Mouse (Mus musculus): Measurements from ENCODE around the gene Mthfd1l.
"Not testable (repeated sequence)": the region's sequence is repeated elsewhere in the genome, so short reads cannot be mapped to it uniquely, and the experiment has no call there.

Gene Mthfd1l

GRCm38 (mm10) chr10:4158533-4158932, 185.6 kb downstream of the Mthfd1l start:
- no peak for DNase-seq (ENCODE audit: low spot score)

- DNase-seq (ENCODE audit: low spot score) = no peak
These were observed 186.7 kb downstream of the Mthfd1l start for GRCm38 (mm10) chr10:4159541-4160090.

- DNase-seq (ENCODE audit: low spot score) = peak; percentile 35
These were observed 187.4 kb downstream of the Mthfd1l start for GRCm38 (mm10) chr10:4160242-4160785.

GRCm38 (mm10) chr10:4162049-4162448, 189.1 kb downstream of the Mthfd1l start:
- no peak for DNase-seq (ENCODE audit: low spot score)

- DNase-seq (ENCODE audit: low spot score) = no peak
These were observed 190.1 kb downstream of the Mthfd1l start for GRCm38 (mm10) chr10:4162976-4163375.

GRCm38 (mm10) chr10:4164681-4165080, 191.8 kb downstream of the Mthfd1l start:
- DNase-seq (ENCODE audit: low spot score) = no peak

GRCm38 (mm10) chr10:4168222-4168798, 195.4 kb downstream of the Mthfd1l start:
- DNase-seq (ENCODE audit: low spot score) = no peak

- no peak for DNase-seq (ENCODE audit: low spot score)
These were observed 201.3 kb downstream of the Mthfd1l start for GRCm38 (mm10) chr10:4174229-4174628.

- DNase-seq (ENCODE audit: low spot score) = peak; percentile 12
These were observed 201.8 kb downstream of the Mthfd1l start for GRCm38 (mm10) chr10:4174717-4175116.

- no peak for DNase-seq (ENCODE audit: low spot score)
These were observed 204.4 kb downstream of the Mthfd1l start for GRCm38 (mm10) chr10:4177285-4177684.

GRCm38 (mm10) chr10:4179049-4179790, 206.3 kb downstream of the Mthfd1l start:
- DNase-seq (ENCODE audit: low spot score) = no peak

GRCm38 (mm10) chr10:4181953-4182352, 209.0 kb downstream of the Mthfd1l start:
- no peak for DNase-seq (ENCODE audit: low spot score)

GRCm38 (mm10) chr10:4182406-4182805, 209.5 kb downstream of the Mthfd1l start:
- no peak for DNase-seq (ENCODE audit: low spot score)

GRCm38 (mm10) chr10:4188614-4189402, 215.9 kb downstream of the Mthfd1l start:
- no peak for DNase-seq (ENCODE audit: low spot score)

GRCm38 (mm10) chr10:4189422-4189821, 216.5 kb downstream of the Mthfd1l start:
- no peak for DNase-seq (ENCODE audit: low spot score)

- no peak for DNase-seq (ENCODE audit: low spot score)
These were observed 226.1 kb downstream of the Mthfd1l start for GRCm38 (mm10) chr10:4198978-4199377.

GRCm38 (mm10) chr10:4199926-4200325, 227.0 kb downstream of the Mthfd1l start:
- DNase-seq (ENCODE audit: low spot score) = no peak

GRCm38 (mm10) chr10:4200546-4201104, 227.7 kb downstream of the Mthfd1l start:
- no peak for DNase-seq (ENCODE audit: low spot score)

GRCm38 (mm10) chr10:4201141-4201540, 228.2 kb downstream of the Mthfd1l start:
- no peak for DNase-seq (ENCODE audit: low spot score)

- DNase-seq (ENCODE audit: low spot score) = not testable (repeated sequence)
These were observed 230.7 kb downstream of the Mthfd1l start for GRCm38 (mm10) chr10:4203651-4204050.

GRCm38 (mm10) chr10:4209040-4209439, 236.1 kb downstream of the Mthfd1l start:
- DNase-seq (ENCODE audit: low spot score) = no peak
